Mouse (Mus musculus) CH12.LX (cell line): ENCODE data around the gene Cacng8. TPM values are rescaled to one million over a fixed set of nuclear protein-coding genes. Genes with fewer than 3 reads are reported as not detected.

ENCODE experiments used
- DNase-seq: peaks from one replicate; pipeline ENCODE4 v3.0.0-alpha.2; 2013; ENCODE audit errors: extremely low read depth
- H3K27ac ChIP-seq: 2 replicates; pipeline ENCODE4 v1.5.1; 2012; ENCODE audit warnings: low read depth, mild to moderate bottlenecking, control low read depth, moderate library complexity; ENCODE audit not compliant: insufficient read depth
- H3K27me3 ChIP-seq: replicated peaks from 2 replicates; pipeline ENCODE3; 2012; ENCODE audit warnings: inconsistent platforms
- H3K36me3 ChIP-seq, 2 experiments: replicated peaks in 1 of 2; 2 replicates each; pipeline versions ENCODE3 to v1.6.1; 2012; ENCODE audit warnings: inconsistent platforms in 1 of 2, low read length in 1 of 2, mild to moderate bottlenecking in 1 of 2, mixed read lengths in 1 of 2, moderate library complexity in 1 of 2; ENCODE audit not compliant: control insufficient read depth in 1 of 2, insufficient read depth in 1 of 2
- H3K4me1 ChIP-seq, 2 experiments: 2 replicates each; pipeline ENCODE4 v1.6.1; 2012; ENCODE audit warnings: inconsistent platforms in 1 of 2, moderate library complexity in 1 of 2; ENCODE audit not compliant: insufficient read depth in 2 of 2, control insufficient read depth in 1 of 2
- H3K4me2 ChIP-seq: 2 replicates; pipeline ENCODE4 v1.6.1; 2012; ENCODE audit warnings: low read depth, mild to moderate bottlenecking, control low read depth; ENCODE audit not compliant: poor library complexity, insufficient read depth, severe bottlenecking
- H3K4me3 ChIP-seq, 3 experiments: fragments of 150-350 bp in 1 of 3; sonication (generic) in 1 of 3; replicated peaks in 1 of 3; 2 replicates each; pipeline versions ENCODE3 to v1.5.1; 2011 to 2012; ENCODE audit warnings: low read depth in 2 of 3, low read length in 2 of 3, mild to moderate bottlenecking in 2 of 3, moderate library complexity in 2 of 3, control low read depth in 1 of 3, improper control_type of control experiment in 1 of 3, inconsistent platforms in 1 of 3, mixed read lengths in 1 of 3; ENCODE audit not compliant: poor library complexity in 1 of 3
- H3K79me2 ChIP-seq: replicated peaks from 2 replicates; pipeline ENCODE4 v1.6.1; 2012; ENCODE audit warnings: mild to moderate bottlenecking, moderate library complexity; ENCODE audit not compliant: control insufficient read depth, poor library complexity, insufficient read depth, severe bottlenecking; ENCODE audit errors: extremely low read depth
- H3K9ac ChIP-seq: 2 replicates; pipeline ENCODE4 v1.6.1; 2012; ENCODE audit warnings: low read depth, mild to moderate bottlenecking, control low read depth, moderate library complexity; ENCODE audit not compliant: insufficient read depth
- H3K9me3 ChIP-seq: replicated peaks from 2 replicates; pipeline ENCODE3; 2012; ENCODE audit warnings: low read length, inconsistent platforms, mixed read lengths
- BHLHE40 ChIP-seq: IDR thresholded peaks from 2 replicates; pipeline ENCODE4 v1.6.1; 2011; ENCODE audit warnings: mild to moderate bottlenecking, low read depth, low read length, improper control_type of control experiment
- CHD1 ChIP-seq: IDR thresholded peaks from 2 replicates; pipeline ENCODE4 v1.6.1; 2012; ENCODE audit warnings: low read depth, low read length, improper control_type of control experiment, inconsistent platforms
- CHD2 ChIP-seq: IDR thresholded peaks from 2 replicates; pipeline ENCODE4 v1.6.1; 2011; ENCODE audit warnings: low read length, improper control_type of control experiment
- IRF4 ChIP-seq: IDR thresholded peaks from 2 replicates; pipeline ENCODE4 v1.6.1; 2014; ENCODE audit warnings: low read depth, mild to moderate bottlenecking, inconsistent platforms, low read length, improper control_type of control experiment
- JUND ChIP-seq: conservative IDR thresholded peaks from 2 replicates; pipeline ENCODE4 v1.6.1; 2011; ENCODE audit warnings: low read depth, low read length, improper control_type of control experiment
- KAT2A ChIP-seq: IDR thresholded peaks from 2 replicates; pipeline ENCODE4 v1.6.1; 2012; ENCODE audit warnings: low read length, improper control_type of control experiment, inconsistent platforms; ENCODE audit not compliant: insufficient replicate concordance
- MAX ChIP-seq: IDR thresholded peaks from 2 replicates; pipeline ENCODE4 v1.6.1; 2011; ENCODE audit warnings: low read length, improper control_type of control experiment
- MAZ ChIP-seq: IDR thresholded peaks from 2 replicates; pipeline ENCODE4 v1.6.1; 2012; ENCODE audit warnings: low read depth, mild to moderate bottlenecking, inconsistent platforms, low read length, improper control_type of control experiment, moderate library complexity
- MEF2A ChIP-seq: IDR thresholded peaks from 2 replicates; pipeline ENCODE4 v1.6.1; 2014; ENCODE audit warnings: low read depth, mild to moderate bottlenecking, inconsistent platforms, low read length, improper control_type of control experiment, borderline replicate concordance
- NELFE ChIP-seq: IDR thresholded peaks from 2 replicates; pipeline ENCODE4 v1.6.1; 2011; ENCODE audit warnings: low read depth, low read length, improper control_type of control experiment
- POLR2A ChIP-seq: IDR thresholded peaks from 2 replicates; pipeline ENCODE4 v1.6.1; 2011; ENCODE audit warnings: low read depth, mild to moderate bottlenecking, improper control_type of control experiment, low read length
- POLR2AphosphoS2 ChIP-seq: IDR thresholded peaks from 2 replicates; pipeline ENCODE4 v1.6.1; 2011; ENCODE audit warnings: low read depth, low read length, improper control_type of control experiment
- RAD21 ChIP-seq: IDR thresholded peaks from 2 replicates; pipeline ENCODE4 v1.6.1; 2011; ENCODE audit warnings: low read depth, mild to moderate bottlenecking, low read length, improper control_type of control experiment, moderate library complexity
- RCOR1 ChIP-seq: conservative IDR thresholded peaks from 2 replicates; pipeline ENCODE4 v1.6.1; 2012; ENCODE audit warnings: low read depth, mild to moderate bottlenecking, inconsistent platforms, low read length, improper control_type of control experiment
- SMC3 ChIP-seq: IDR thresholded peaks from 2 replicates; pipeline ENCODE4 v1.6.1; 2011; ENCODE audit warnings: low read depth, low read length, improper control_type of control experiment
- TBP ChIP-seq: conservative IDR thresholded peaks from 2 replicates; pipeline ENCODE4 v1.6.1; 2011; ENCODE audit warnings: low read depth, low read length, improper control_type of control experiment
- TCF12 ChIP-seq: IDR thresholded peaks from 2 replicates; pipeline ENCODE4 v1.6.1; 2014; ENCODE audit warnings: low read depth, mild to moderate bottlenecking, inconsistent platforms, low read length, improper control_type of control experiment
- UBTF ChIP-seq: IDR thresholded peaks from 2 replicates; pipeline ENCODE4 v1.6.1; 2012; ENCODE audit warnings: low read depth, mild to moderate bottlenecking, inconsistent platforms, low read length, improper control_type of control experiment, moderate library complexity
- USF2 ChIP-seq: conservative IDR thresholded peaks from 2 replicates; pipeline ENCODE4 v1.6.1; 2011; ENCODE audit warnings: low read depth, low read length, improper control_type of control experiment
- ZNF384 ChIP-seq: IDR thresholded peaks from 2 replicates; pipeline ENCODE4 v1.6.1; 2012; ENCODE audit warnings: low read depth, low read length, improper control_type of control experiment, inconsistent platforms
- dilution Hi-C: fragments of 300-500 bp; cut with MboI; formaldehyde crosslinking; loops from 2 replicates; pipeline ENCODE4 v1.14.3; 2020; ENCODE audit warnings: low sequenced_read_pairs; ENCODE audit not compliant: extremely low pct_unique_long_range_greater_than_20kb, extremely low pct_ligation_motif_present
- in situ Hi-C: fragments of 300-500 bp; cut with MboI; formaldehyde crosslinking; loops from 3 replicates; pipeline ENCODE4 v1.14.3; 2019; ENCODE audit warnings: low sequenced_read_pairs, low pct_ligation_motif_present, low pct_unique_long_range_greater_than_20kb, mixed read lengths
- polyA plus RNA-seq: library from polyadenylated mRNA; unstranded; fragments of >175 nt; gene quantifications from 2 replicates; pipeline ENCODE4 v1.2.1, GENCODE M21; 2012; ENCODE audit warnings: low read depth; ENCODE audit not compliant: insufficient read length
- total RNA-seq, 2 experiments: library from RNA; depleted of rRNA; stranded (reverse); fragments of 300-350 nt in 1 of 2; fragments of >200 nt in 1 of 2; gene quantifications; 2 replicates each; pipeline ENCODE4 v1.2.3; 2012 to 2014

Gene Cacng8
- total and polyA plus RNA-seq, 3 experiments = 0.43 to 1.2 (median 0.51) TPM

- Histone ChIP-seq H3K4me3 (peak overlapping the region in 1 of 3 experiments; percentile 2), H3K79me2 (no peaks in the 10 kb centered on the region)
- TF ChIP-seq IRF4 (peak; percentile 35; the same call in 1 of the 2 replicates), MEF2A (0 out of 2 replicates have a peak, but pooled peaks have one; percentile 25), CHD2 (peak; percentile 52), RCOR1 (no peak), RAD21 (no peak)
These were observed 24.8 kb upstream of the Cacng8 start for GRCm38 (mm10) chr7:3365547-3366279.

GRCm38 (mm10) chr7:3366705-3367516 is 23.6 kb upstream of the Cacng8 start:
- Histone ChIP-seq H3K27me3 (no peaks in the 10 kb centered on the region), H3K4me2 (no peak overlapping the region), H3K9ac (no peak overlapping the region), H3K27ac (no peak overlapping the region), H3K9me3 (no peaks in the 10 kb centered on the region), H3K4me3 (no peak overlapping the region), H3K4me1 (peaks cover 0 to 18% of the 10 kb centered on the region in 2 experiments; a peak in 3 of 4 replicates), H3K79me2 (no peaks in the 10 kb centered on the region)
- DNase-seq = no peak
- dilution Hi-C loops = no loop called here
- TF ChIP-seq KAT2A (no peak), POLR2A (no peak), JUND (no peak), MAX (no peak), POLR2AphosphoS2 (no peak), TCF12 (no peak), USF2 (no peak), ZNF384 (no peak), CHD2 (no peak), NELFE (no peak), TBP (no peak), BHLHE40 (no peak), CHD1 (no peak), MAZ (no peak), UBTF (no peak), MEF2A (no peak), IRF4 (no peak), SMC3 (no peak)
- TF ChIP-seq, all 38 proteins: peak for 0
- no peaks in the 10 kb centered on the region for H3K36me3 ChIP-seq
- in situ Hi-C loops = no loop called here

More at GRCm38 (mm10) chr7:3365547-3366279, 24.8 kb upstream of the Cacng8 start:
- in situ Hi-C loops (no loop called here), dilution Hi-C loops (no loop called here)
- Histone ChIP-seq H3K9me3 (no peaks in the 10 kb centered on the region), H3K27ac (no peak overlapping the region), H3K4me2 (peak overlapping the region; percentile 9), H3K36me3 (no peaks in the 10 kb centered on the region), H3K4me1 (peaks cover 0 to 18% of the 10 kb centered on the region in 2 experiments; a peak in 3 of 4 replicates), H3K27me3 (no peaks in the 10 kb centered on the region), H3K9ac (peak overlapping the region; percentile 4; the same call in 1 of the 2 replicates)
- DNase-seq = peak; percentile 74
